Mouse (Mus musculus) stomach, postnatal 0 days (tissue): ENCODE results near the gene Adamtsl1. TPM values are rescaled to one million over a fixed set of nuclear protein-coding genes. Genes with fewer than 3 reads are reported as not detected.
A peak's percentile ranks its signal among the peaks of the same experiment; 100 is the strongest.

Source experiments
- ATAC-seq: fragments of 200-750 bp; cut with Nextera tagmentation; 2 replicates; pipeline ENCODE4 v1.8.0; 2017; ENCODE audit not compliant: low FRiP score, low TSS enrichment
- DNase-seq: peaks from one replicate; pipeline ENCODE4 v3.0.0-alpha.2; 2016; ENCODE audit warnings: low spot score
- H3K27ac ChIP-seq: fragments of 300-500 bp; sonication (generic); replicated peaks from 2 replicates; pipeline ENCODE4 v1.5.1; 2014; ENCODE audit warnings: mild to moderate bottlenecking, control low read depth
- H3K27me3 ChIP-seq: fragments of 300-500 bp; sonication (generic); 2 replicates; pipeline ENCODE4 v1.6.1; 2014; ENCODE audit warnings: low read length; ENCODE audit not compliant: control insufficient read depth, insufficient read depth
- H3K36me3 ChIP-seq: fragments of 300-500 bp; sonication (generic); 2 replicates; pipeline ENCODE4 v1.6.1; 2014; ENCODE audit warnings: low read length, mixed read lengths; ENCODE audit not compliant: control insufficient read depth, insufficient read depth
- H3K4me1 ChIP-seq: fragments of 300-500 bp; sonication (generic); replicated peaks from 2 replicates; pipeline ENCODE4 v1.6.1; 2014; ENCODE audit warnings: antibody characterized with exemption; ENCODE audit not compliant: control insufficient read depth, insufficient read depth
- H3K4me2 ChIP-seq: fragments of 300-500 bp; sonication (generic); replicated peaks from 2 replicates; pipeline ENCODE4 v1.6.1; 2014; ENCODE audit warnings: low read depth, mild to moderate bottlenecking, control low read depth, moderate library complexity
- H3K4me3 ChIP-seq: fragments of 300-500 bp; sonication (generic); 2 replicates; pipeline ENCODE4 v1.5.1; 2014; ENCODE audit warnings: low read depth, low read length, control low read depth
- H3K9ac ChIP-seq: fragments of 300-500 bp; sonication (generic); 2 replicates; pipeline ENCODE4 v1.6.1; 2014; ENCODE audit warnings: mild to moderate bottlenecking, low read length, control low read depth, mixed read lengths
- H3K9me3 ChIP-seq: fragments of 300-500 bp; sonication (generic); 2 replicates; pipeline ENCODE4 v1.6.1; 2016; ENCODE audit warnings: low read length; ENCODE audit not compliant: control insufficient read depth
- CTCF ChIP-seq: IDR thresholded peaks from 2 replicates; pipeline ENCODE4 v1.5.1; 2016; ENCODE audit warnings: antibody characterized with exemption, low read depth, mild to moderate bottlenecking, moderate library complexity
- EP300 ChIP-seq: optimal IDR thresholded peaks from 2 replicates; pipeline ENCODE3; 2016; ENCODE audit warnings: antibody characterized with exemption
- WGBS: fragments of 180-500 bp; shearing (Covaris S2); extraction: QIAGEN DNeasy Blood & Tissue Kit; methylation state at CpG from one replicate; pipeline ENCODE4 v1.1.7; 2014; 5-methylcytosine and 5-hydroxymethylcytosine counted together
- polyA plus RNA-seq: library from polyadenylated mRNA; unstranded; fragments of >200 nt; fragmentation: Nextera tagmentation; extraction: Ambion mirVana; gene quantifications from 2 replicates; pipeline ENCODE4 v1.2.1, GENCODE M21; 2015

Gene Adamtsl1
- polyA plus RNA-seq, 1 experiment from 2014 or later, result 7.3 TPM

DNA sequence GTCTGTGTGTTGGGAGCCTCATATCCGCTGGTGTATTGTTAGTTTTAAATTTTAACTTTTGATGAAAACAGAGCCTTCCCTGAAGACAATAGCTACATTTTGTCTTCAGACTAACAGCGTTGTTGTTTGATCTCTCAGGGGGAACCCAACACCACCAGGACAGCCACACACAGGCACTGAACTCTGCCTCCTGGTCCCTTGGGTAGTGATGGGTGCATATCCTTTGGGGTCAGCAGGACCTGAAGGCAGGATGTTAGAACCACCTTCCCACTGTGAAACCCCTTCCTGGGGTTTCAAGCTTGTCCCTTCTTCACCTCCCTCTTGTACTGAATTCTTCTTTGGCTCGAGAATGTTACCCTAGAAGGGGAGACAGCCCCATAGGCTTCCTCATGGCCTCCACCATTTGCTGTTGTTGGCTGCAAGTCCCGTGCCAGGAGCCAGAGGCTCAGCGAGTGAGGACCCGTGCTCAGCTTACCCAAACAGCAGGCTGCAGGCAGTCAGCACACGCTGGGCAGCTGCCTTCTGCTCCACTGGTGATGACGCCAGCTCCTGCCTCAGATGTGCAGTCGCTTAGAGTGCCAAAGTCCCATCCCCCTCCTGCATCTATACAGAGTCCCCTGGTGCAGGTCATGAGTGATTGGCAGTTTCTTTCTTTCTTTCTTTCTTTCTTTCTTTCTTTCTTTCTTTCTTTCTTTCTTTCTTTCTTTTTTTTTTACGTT lies 506.6 kb downstream of the Adamtsl1 start:
- Histone ChIP-seq H3K9ac (no peak overlapping the region), H3K27me3 (no peaks in the 10 kb centered on the region), H3K4me3 (no peak overlapping the region), H3K4me1 (no peaks in the 10 kb centered on the region), H3K27ac (no peak overlapping the region), H3K36me3 (no peaks in the 10 kb centered on the region), H3K9me3 (no peaks in the 10 kb centered on the region), H3K4me2 (no peak overlapping the region)
- ATAC-seq (no peak), DNase-seq (no peak)
- WGBS, result 56% methylated on average over 10 of the region's 10 CpGs
- TF ChIP-seq EP300 (no peak), CTCF (no peak)

DNA sequence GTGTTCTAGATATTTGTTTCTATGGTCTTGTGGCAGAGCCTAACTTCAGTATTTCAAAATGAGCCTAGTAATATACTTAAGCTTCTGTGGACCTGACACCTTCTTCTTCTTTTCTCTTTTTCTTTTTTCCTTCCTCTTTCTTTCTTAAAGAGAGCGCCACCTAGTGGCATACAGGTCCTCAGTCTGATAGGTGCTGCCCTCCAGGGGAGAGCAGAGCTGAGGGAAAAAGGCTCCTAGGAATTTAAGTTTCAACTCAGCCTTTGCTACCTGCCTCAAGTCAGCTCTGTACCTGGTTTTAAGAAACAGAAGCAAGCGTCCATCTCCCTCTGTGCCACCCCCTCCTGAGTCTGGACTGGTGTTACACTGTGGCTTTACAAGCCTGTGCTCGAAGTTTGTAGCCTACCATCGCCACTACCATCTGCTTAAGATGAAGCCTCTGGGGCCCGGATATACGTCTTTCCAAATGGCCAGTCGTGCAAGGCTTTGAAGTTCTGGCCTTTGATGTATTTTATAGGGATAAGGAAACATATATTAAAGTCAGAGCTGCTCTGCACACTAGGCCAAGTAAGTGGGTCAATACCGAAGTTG lies 510.7 kb downstream of the Adamtsl1 start:
- no peak for DNase-seq
- Histone ChIP-seq H3K4me1 (no peaks in the 10 kb centered on the region), H3K4me3 (no peak overlapping the region), H3K9ac (no peak overlapping the region), H3K4me2 (no peak overlapping the region), H3K36me3 (no peaks in the 10 kb centered on the region), H3K27me3 (no peaks in the 10 kb centered on the region), H3K9me3 (no peaks in the 10 kb centered on the region), H3K27ac (no peak overlapping the region)
- TF ChIP-seq EP300, result no peak
- peak; percentile 88 for TF ChIP-seq CTCF
- no peak for ATAC-seq
- WGBS, result 62% methylated on average over 8 of the region's 8 CpGs

- 42% methylated on average over 6 of the region's 6 CpGs for WGBS
- no peak for DNase-seq
- Histone ChIP-seq H3K4me1 (0 out of 2 replicates have a peak, but pooled peaks cover 5% of the 10 kb centered on the region), H3K4me3 (no peak overlapping the region), H3K36me3 (no peaks in the 10 kb centered on the region), H3K4me2 (no peak overlapping the region), H3K9ac (no peak overlapping the region), H3K27me3 (no peaks in the 10 kb centered on the region), H3K27ac (no peak overlapping the region), H3K9me3 (no peaks in the 10 kb centered on the region)
- ATAC-seq, result no peak
- TF ChIP-seq EP300 (no peak), CTCF (no peak)
Measured at GRCm38 (mm10) chr4:86029486-86029885, 515.5 kb downstream of the Adamtsl1 start.

DNA sequence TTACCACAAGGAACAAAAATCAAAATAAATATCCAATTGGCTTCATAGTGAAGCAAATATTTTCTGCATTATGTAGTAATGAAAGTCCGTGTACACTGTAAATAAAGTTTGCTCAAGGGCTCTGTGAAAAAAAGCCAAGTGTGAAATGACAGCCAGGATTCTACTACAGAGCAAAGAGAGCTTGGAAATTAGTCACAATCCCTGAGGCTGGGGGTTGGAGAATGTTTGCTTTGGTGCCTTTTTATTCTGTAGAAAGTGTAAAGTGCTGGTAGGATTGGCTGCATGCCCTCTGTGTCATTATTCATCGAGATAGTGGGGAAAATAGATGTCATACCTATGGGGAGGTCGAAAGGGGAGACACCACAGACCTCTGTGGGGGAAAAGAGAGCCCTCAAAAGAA lies 516.2 kb downstream of the Adamtsl1 start:
- peak overlapping the region; percentile 21; the same call in 1 of the 2 replicates for H3K4me2 ChIP-seq
- no peaks in the 10 kb centered on the region for H3K9me3 ChIP-seq
- no peak overlapping the region for H3K4me3 ChIP-seq
- TF ChIP-seq CTCF, result no peak
- no peak for TF ChIP-seq EP300
- ATAC-seq (0 out of 2 replicates have a peak, but pooled peaks have one; percentile 35), DNase-seq (no peak)
- no peaks in the 10 kb centered on the region for H3K36me3 ChIP-seq
- H3K27me3 ChIP-seq, result no peaks in the 10 kb centered on the region
- WGBS, result 8% methylated on average over 3 of the region's 3 CpGs
- 0 out of 2 replicates have a peak, but pooled peaks cover 5% of the 10 kb centered on the region for H3K4me1 ChIP-seq
- no peak overlapping the region for H3K9ac ChIP-seq
- 0 out of 2 replicates have a peak overlapping the region, but pooled peaks have one; percentile 4 for H3K27ac ChIP-seq

GRCm38 (mm10) chr4:86031041-86031440 lies 517.1 kb downstream of the Adamtsl1 start:
- Histone ChIP-seq H3K27me3 (no peaks in the 10 kb centered on the region), H3K4me2 (no peak overlapping the region), H3K9me3 (no peaks in the 10 kb centered on the region), H3K9ac (no peak overlapping the region), H3K4me3 (no peak overlapping the region), H3K4me1 (0 out of 2 replicates have a peak, but pooled peaks cover 5% of the 10 kb centered on the region), H3K36me3 (no peaks in the 10 kb centered on the region), H3K27ac (no peak overlapping the region)
- no peak for TF ChIP-seq EP300
- no peak for TF ChIP-seq CTCF
- no peak for DNase-seq
- no peak for ATAC-seq
- WGBS, result 15% methylated on average over 8 of the region's 8 CpGs

DNA sequence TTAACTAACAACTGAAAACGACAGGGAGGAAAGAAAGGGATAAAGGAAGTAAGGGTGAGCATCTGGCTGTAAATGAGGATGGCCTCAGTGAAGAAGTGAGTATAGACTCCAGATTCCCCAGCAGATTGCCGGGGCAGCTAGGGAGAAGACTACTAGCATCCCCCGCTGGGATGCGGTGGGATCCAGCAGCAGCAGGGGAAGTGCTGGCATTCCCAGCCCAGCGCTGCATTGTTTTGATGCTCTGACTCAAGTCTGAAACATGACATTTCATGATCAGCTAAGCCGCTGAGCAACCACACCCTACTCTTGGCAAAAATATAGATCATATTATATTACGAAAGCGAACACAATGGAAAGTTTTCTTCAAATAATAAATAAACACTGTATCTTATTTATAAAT lies 526.9 kb downstream of the Adamtsl1 start:
- Histone ChIP-seq H3K4me2 (no peak overlapping the region), H3K36me3 (no peaks in the 10 kb centered on the region), H3K4me3 (no peak overlapping the region), H3K27ac (no peak overlapping the region), H3K27me3 (no peaks in the 10 kb centered on the region), H3K4me1 (no peaks in the 10 kb centered on the region), H3K9me3 (no peaks in the 10 kb centered on the region), H3K9ac (no peak overlapping the region)
- WGBS, result 26% methylated on average over 8 of the region's 8 CpGs
- no peak for ATAC-seq
- TF ChIP-seq CTCF, result 0 out of 2 replicates have a peak, but pooled peaks have one; percentile 2
- no peak for TF ChIP-seq EP300
- DNase-seq, result no peak
